Mouse (Mus musculus) thymus, postnatal 10 days (tissue): Measurements from ENCODE around the gene Prss12.

Experiments used
- DNase-seq, 2 experiments: peaks; one replicate each; pipeline ENCODE4 v3.0.0; 2021; ENCODE audit warnings: low spot score in 2 of 2

Prss12 gene

GRCm38 (mm10) chr3:123446708-123447537 lies at the start of gene Prss12:
Gene Prss12, plus strand, starts transcription at chr3:123446913.
- peak in 1 of 2 experiments; percentile 5 for DNase-seq

- no peak for DNase-seq
Observed at GRCm38 (mm10) chr3:123397562-123398481, 48.9 kb upstream of the Prss12 start.

GRCm38 (mm10) chr3:123404945-123405344 lies 41.8 kb upstream of the Prss12 start:
- no peak for DNase-seq

- no peak for DNase-seq
Observed at GRCm38 (mm10) chr3:123411821-123412578, 34.7 kb upstream of the Prss12 start.

GRCm38 (mm10) chr3:123413173-123413572 lies 33.5 kb upstream of the Prss12 start:
- DNase-seq: no peak

GRCm38 (mm10) chr3:123425647-123426046 lies 21.1 kb upstream of the Prss12 start:
- DNase-seq: no peak

GRCm38 (mm10) chr3:123428005-123428404 lies 18.7 kb upstream of the Prss12 start:
- DNase-seq: no peak

- no peak for DNase-seq
Observed at GRCm38 (mm10) chr3:123429597-123430458, 16.9 kb upstream of the Prss12 start.

- no peak for DNase-seq
Observed at GRCm38 (mm10) chr3:123431951-123432674, 14.6 kb upstream of the Prss12 start.

- DNase-seq: no peak
Observed at GRCm38 (mm10) chr3:123433362-123433761, 13.4 kb upstream of the Prss12 start.

GRCm38 (mm10) chr3:123437608-123438007 lies 9.1 kb upstream of the Prss12 start:
- DNase-seq: no peak

- DNase-seq: no peak
Observed at GRCm38 (mm10) chr3:123440490-123440889, 6.2 kb upstream of the Prss12 start.

GRCm38 (mm10) chr3:123444466-123444865 lies 2.2 kb upstream of the Prss12 start:
- DNase-seq: no peak

- DNase-seq: no peak
Observed at GRCm38 (mm10) chr3:123447538-123448059, 886 bp downstream of the Prss12 start.

GRCm38 (mm10) chr3:123448096-123448495 lies 1.4 kb downstream of the Prss12 start:
- DNase-seq: no peak

- no peak for DNase-seq
Observed at GRCm38 (mm10) chr3:123450107-123450506, 3.4 kb downstream of the Prss12 start.

- DNase-seq: no peak
Observed at GRCm38 (mm10) chr3:123452904-123453303, 6.2 kb downstream of the Prss12 start.

GRCm38 (mm10) chr3:123459492-123459891 lies 12.8 kb downstream of the Prss12 start:
- no peak for DNase-seq

GRCm38 (mm10) chr3:123460436-123460835 lies 13.7 kb downstream of the Prss12 start:
- DNase-seq: no peak

- no peak for DNase-seq
Observed at GRCm38 (mm10) chr3:123462264-123462663, 15.6 kb downstream of the Prss12 start.
